Mouse (Mus musculus): ENCODE results near the gene Gm2174. TPM values are rescaled to one million over a fixed set of nuclear protein-coding genes. Genes with fewer than 3 reads are reported as not detected.

The Gm2174 gene
- polyA plus RNA-seq, 1 experiment from 2014 or later, result 2.9 TPM

GRCm38 (mm10) chrX:56456379-56456778, 8.6 kb downstream of the Gm2174 start:
- Histone ChIP-seq H3K27me3 (no peaks in the 10 kb centered on the region), H3K9me3 (no peaks in the 10 kb centered on the region), H3K4me2 (replicated peaks) (peak overlapping the region; percentile 64), H3K4me3 (peak overlapping the region; percentile 57), H3K36me3 (no peaks in the 10 kb centered on the region), H3K27ac (peak overlapping the region; percentile 61), H3K9ac (peak overlapping the region; percentile 45; the same call in 1 of the 2 replicates), H3K4me1 (no peaks in the 10 kb centered on the region)
- 18% methylated on average over 8 of the region's 8 CpGs for WGBS
- 0 out of 2 replicates have a peak, but pooled peaks have one; percentile 1 for ATAC-seq (ENCODE audit: low FRiP score, low read depth)

DNA sequence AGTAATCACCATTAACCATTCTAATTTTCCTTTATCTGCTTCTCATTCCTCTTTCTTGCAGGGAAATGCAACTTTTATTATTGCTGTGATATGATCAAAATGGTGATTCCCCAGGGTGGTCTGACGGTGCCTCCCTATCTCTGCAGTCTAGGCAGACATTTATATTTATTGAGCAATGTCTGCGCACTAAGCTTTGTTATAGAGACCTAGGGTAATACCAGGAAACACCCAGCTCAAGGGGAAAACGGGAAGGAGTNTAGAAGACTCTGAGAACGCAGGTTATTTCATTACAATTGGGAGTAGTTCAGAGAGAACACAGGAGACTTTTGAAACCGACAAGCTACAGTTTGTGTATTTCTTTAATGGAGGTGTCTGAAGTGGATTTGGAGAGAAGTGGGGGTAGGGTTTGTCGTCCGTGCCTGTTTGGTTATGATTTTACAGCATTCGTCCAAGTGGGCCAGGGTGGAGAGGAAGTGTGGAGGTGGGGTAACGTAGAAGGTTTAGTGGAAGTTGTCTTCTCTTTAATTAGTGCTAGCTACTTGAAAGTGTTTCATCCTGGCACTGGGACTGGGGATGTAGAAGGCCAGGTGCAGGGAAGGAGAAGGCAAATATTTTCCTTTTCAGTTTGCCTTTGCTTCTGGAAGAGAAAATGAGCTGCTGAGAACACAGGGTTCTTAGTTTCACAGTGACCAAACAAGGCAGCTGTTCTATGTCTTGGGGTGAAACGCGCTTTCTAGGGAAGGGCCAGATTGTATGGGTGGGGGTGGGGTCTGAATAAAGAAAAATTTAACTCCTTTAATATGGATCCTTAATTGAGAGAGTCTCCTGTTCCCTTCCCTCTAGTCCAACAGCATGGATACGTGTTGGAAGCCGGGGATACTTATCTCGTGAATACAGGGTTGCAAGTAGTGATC, 14.5 kb downstream of the Gm2174 start:
- Histone ChIP-seq H3K36me3 (no peaks in the 10 kb centered on the region), H3K9ac (no peak overlapping the region), H3K4me1 (0 out of 2 replicates have a peak, but pooled peaks cover under 1% of the 10 kb centered on the region), H3K4me2 (replicated peaks) (peak overlapping the region; percentile 16; the same call in 1 of the 2 replicates), H3K27me3 (no peaks in the 10 kb centered on the region), H3K9me3 (no peaks in the 10 kb centered on the region), H3K4me3 (no peak overlapping the region), H3K27ac (peak overlapping the region; percentile 28; the same call in 1 of the 2 replicates)
- 42% methylated on average over 14 of the region's 14 CpGs for WGBS
- peak; percentile 19; the same call in 1 of the 2 replicates for ATAC-seq (ENCODE audit: low FRiP score, low read depth)

DNA sequence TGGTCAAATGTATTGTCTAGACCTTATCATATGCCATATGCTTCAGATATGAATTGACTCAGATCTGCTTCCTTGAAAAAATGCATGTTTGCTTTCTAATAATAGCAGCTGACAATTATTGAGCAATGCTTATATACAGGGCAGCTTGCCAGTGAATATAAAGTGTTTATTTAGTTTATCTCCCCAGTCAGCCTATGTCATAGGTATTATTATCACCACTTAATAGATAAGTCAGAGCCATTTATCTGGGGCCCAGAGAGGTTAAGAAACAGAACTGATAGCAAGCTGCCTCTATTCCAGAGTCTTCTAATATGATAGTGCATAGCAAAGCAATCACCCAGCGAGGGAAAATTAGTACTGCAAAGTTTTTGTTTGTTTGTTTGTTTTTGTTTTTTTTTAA, 17.1 kb downstream of the Gm2174 start:
- Histone ChIP-seq H3K9ac (no peak overlapping the region), H3K4me2 (replicated peaks) (no peak overlapping the region), H3K4me1 (0 out of 2 replicates have a peak, but pooled peaks cover 5% of the 10 kb centered on the region), H3K36me3 (no peaks in the 10 kb centered on the region), H3K27ac (no peak overlapping the region), H3K9me3 (no peaks in the 10 kb centered on the region), H3K27me3 (no peaks in the 10 kb centered on the region), H3K4me3 (no peak overlapping the region)
- 82% methylated on average over 1 of the region's 1 CpGs for WGBS
- ATAC-seq (ENCODE audit: low FRiP score, low read depth), result no peak

DNA sequence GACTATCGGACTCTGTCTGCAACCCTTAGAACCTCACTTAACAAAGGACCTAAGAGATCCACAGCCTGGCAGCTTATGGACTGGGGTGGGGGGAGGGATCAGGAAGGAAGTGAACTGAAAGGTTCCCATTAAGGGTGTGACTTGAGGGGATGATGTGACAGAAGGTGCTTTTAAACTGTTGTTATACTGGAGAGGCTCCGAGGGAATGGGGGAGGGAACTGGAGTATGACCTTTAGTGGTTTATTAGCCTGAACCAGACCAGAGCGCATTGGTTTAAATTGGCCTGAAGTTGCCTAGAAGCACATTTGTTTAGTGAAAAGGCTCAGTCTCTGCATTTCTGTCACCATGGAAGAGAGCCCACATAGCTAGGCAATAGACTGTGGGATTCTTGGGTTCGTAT, 19.9 kb downstream of the Gm2174 start:
- WGBS, result 37% methylated on average over 4 of the region's 4 CpGs
- no peak overlapping the region for H3K27ac ChIP-seq

GRCm38 (mm10) chrX:56468422-56468821, 20.7 kb downstream of the Gm2174 start:
- H3K27me3 ChIP-seq, result no peaks in the 10 kb centered on the region
- ATAC-seq (ENCODE audit: low FRiP score, low read depth), result no peak
- H3K4me3 ChIP-seq, result no peak overlapping the region
- H3K4me2 ChIP-seq (replicated peaks), result no peak overlapping the region
- peak overlapping the region; percentile 28; the same call in 1 of the 2 replicates for H3K27ac ChIP-seq
- H3K4me1 ChIP-seq, result 0 out of 2 replicates have a peak, but pooled peaks cover 5% of the 10 kb centered on the region
- WGBS, result 25% methylated on average over 6 of the region's 6 CpGs
- H3K9ac ChIP-seq, result no peak overlapping the region
- H3K9me3 ChIP-seq, result no peaks in the 10 kb centered on the region
- 0 out of 2 replicates have a peak, but pooled peaks cover 4% of the 10 kb centered on the region for H3K36me3 ChIP-seq

More for the DNA sequence above, 19.9 kb downstream of the Gm2174 start:
- Histone ChIP-seq H3K4me2 (replicated peaks) (no peak overlapping the region), H3K27me3 (no peaks in the 10 kb centered on the region), H3K9me3 (no peaks in the 10 kb centered on the region), H3K4me1 (0 out of 2 replicates have a peak, but pooled peaks cover 5% of the 10 kb centered on the region), H3K36me3 (0 out of 2 replicates have a peak, but pooled peaks cover 4% of the 10 kb centered on the region), H3K9ac (no peak overlapping the region), H3K4me3 (no peak overlapping the region)
- peak; percentile 36; the same call in 1 of the 2 replicates for ATAC-seq (ENCODE audit: low FRiP score, low read depth)

GRCm38 (mm10) chrX:56474035-56474434, 26.3 kb downstream of the Gm2174 start:
- Histone ChIP-seq H3K4me3 (no peak overlapping the region), H3K27ac (no peak overlapping the region; the same call in 1 of the 2 replicates), H3K9ac (no peak overlapping the region), H3K36me3 (0 out of 2 replicates have a peak, but pooled peaks cover 4% of the 10 kb centered on the region), H3K4me2 (replicated peaks) (no peak overlapping the region), H3K9me3 (no peaks in the 10 kb centered on the region), H3K4me1 (no peaks in the 10 kb centered on the region), H3K27me3 (no peaks in the 10 kb centered on the region)
- WGBS, result 79% methylated on average over 8 of the region's 8 CpGs
- ATAC-seq (ENCODE audit: low FRiP score, low read depth), result no peak

DNA sequence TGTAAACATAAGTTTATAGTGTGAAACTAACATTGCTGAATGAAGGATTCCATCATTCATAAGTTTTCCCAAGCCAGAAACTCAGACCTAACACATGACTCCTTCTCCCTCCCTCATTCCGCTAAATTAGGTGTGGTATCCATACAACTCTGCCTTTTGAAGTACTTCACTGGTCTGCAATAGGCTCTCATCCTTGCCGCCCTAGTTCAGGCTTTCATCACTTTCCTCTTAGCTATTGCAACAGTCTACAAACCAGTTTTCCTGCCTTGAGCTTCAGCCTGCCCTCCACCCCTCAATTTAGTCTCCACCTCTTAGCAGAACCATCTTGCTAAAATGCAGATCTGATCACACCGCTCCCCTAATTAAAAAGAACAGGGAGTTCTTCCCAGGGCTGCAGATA, 29.8 kb downstream of the Gm2174 start:
- no peaks in the 10 kb centered on the region for H3K4me1 ChIP-seq
- H3K4me2 ChIP-seq (replicated peaks), result no peak overlapping the region
- 81% methylated on average over 3 of the region's 3 CpGs for WGBS
- H3K9ac ChIP-seq, result no peak overlapping the region
- no peaks in the 10 kb centered on the region for H3K36me3 ChIP-seq
- no peak for ATAC-seq (ENCODE audit: low FRiP score, low read depth)
- H3K27ac ChIP-seq, result no peak overlapping the region
- no peaks in the 10 kb centered on the region for H3K9me3 ChIP-seq
- no peaks in the 10 kb centered on the region for H3K27me3 ChIP-seq
- H3K4me3 ChIP-seq, result no peak overlapping the region

DNA sequence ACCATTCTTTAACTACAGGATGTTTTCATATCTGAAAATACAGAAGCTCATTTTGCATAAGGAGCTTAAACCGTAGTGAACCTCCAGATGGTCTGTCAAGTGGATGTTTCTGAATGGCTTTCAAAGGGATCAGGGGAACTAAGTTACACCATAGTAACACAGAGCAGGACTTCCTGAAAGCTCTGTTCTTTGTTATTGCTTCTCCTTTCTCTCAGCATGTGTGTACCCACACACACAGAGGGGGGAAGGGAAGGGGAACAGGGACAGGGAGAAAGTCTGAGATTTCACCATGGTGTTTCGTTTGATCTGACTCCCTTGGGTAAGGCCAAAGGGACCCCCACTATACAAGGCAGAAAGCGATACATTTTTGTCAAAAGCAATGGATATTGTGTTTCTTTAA, 34.1 kb downstream of the Gm2174 start:
- H3K9me3 ChIP-seq, result no peaks in the 10 kb centered on the region
- WGBS, result 59% methylated on average over 3 of the region's 3 CpGs
- no peaks in the 10 kb centered on the region for H3K27me3 ChIP-seq
- no peak overlapping the region for H3K27ac ChIP-seq
- H3K4me2 ChIP-seq (replicated peaks), result no peak overlapping the region
- H3K36me3 ChIP-seq, result peaks cover 7% of the 10 kb centered on the region; the same call in 1 of the 2 replicates
- no peak overlapping the region for H3K9ac ChIP-seq
- H3K4me1 ChIP-seq, result no peaks in the 10 kb centered on the region
- no peak overlapping the region for H3K4me3 ChIP-seq
- ATAC-seq (ENCODE audit: low FRiP score, low read depth), result no peak

DNA sequence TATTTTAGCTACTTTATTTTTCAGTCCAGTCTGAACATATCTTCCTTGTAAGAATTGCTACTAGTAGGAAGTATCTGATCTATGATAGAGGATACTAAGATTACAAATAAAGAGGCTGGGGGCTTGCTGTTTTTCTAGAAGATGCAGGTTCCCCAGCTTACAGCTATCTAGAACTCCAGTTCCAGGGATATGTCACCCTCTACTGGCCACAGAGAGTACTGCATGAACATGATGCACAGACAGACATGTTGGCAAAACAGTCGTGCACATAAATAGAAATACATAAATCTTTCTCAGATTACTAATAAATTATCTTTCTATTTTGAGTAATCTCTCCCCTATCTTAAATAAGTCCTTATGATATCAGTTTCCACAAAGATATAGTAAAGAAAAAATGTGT, 42.0 kb downstream of the Gm2174 start:
- ATAC-seq (ENCODE audit: low FRiP score, low read depth), result no peak

GRCm38 (mm10) chrX:56497241-56497640, 49.5 kb downstream of the Gm2174 start:
- no peaks in the 10 kb centered on the region for H3K9me3 ChIP-seq
- H3K4me2 ChIP-seq (replicated peaks), result no peak overlapping the region
- no peaks in the 10 kb centered on the region for H3K27me3 ChIP-seq
- H3K9ac ChIP-seq, result no peak overlapping the region
- no peak overlapping the region for H3K27ac ChIP-seq
- H3K4me1 ChIP-seq, result no peaks in the 10 kb centered on the region
- WGBS, result 84% methylated on average over 7 of the region's 7 CpGs
- ATAC-seq (ENCODE audit: low FRiP score, low read depth), result no peak
- 0 out of 2 replicates have a peak, but pooled peaks cover 4% of the 10 kb centered on the region for H3K36me3 ChIP-seq
- no peak overlapping the region for H3K4me3 ChIP-seq

More for the DNA sequence above, 42.0 kb downstream of the Gm2174 start:
- Histone ChIP-seq H3K4me3 (no peak overlapping the region), H3K4me1 (no peaks in the 10 kb centered on the region), H3K4me2 (replicated peaks) (no peak overlapping the region), H3K36me3 (no peaks in the 10 kb centered on the region), H3K27me3 (no peaks in the 10 kb centered on the region), H3K9me3 (no peaks in the 10 kb centered on the region), H3K9ac (no peak overlapping the region), H3K27ac (no peak overlapping the region)
- 5% methylated on average over 1 of the region's 1 CpGs for WGBS

Measured in limb, embryonic 13.5 days (tissue).